Mouse (Mus musculus) right cerebral cortex, postnatal 10 days (tissue): Measurements from ENCODE around the gene Lhx3.

ENCODE experiments used
- DNase-seq, 2 experiments: peaks; one replicate each; pipeline ENCODE4 v3.0.0; 2021; ENCODE audit warnings: low spot score in 2 of 2

Lhx3 gene

DNA sequence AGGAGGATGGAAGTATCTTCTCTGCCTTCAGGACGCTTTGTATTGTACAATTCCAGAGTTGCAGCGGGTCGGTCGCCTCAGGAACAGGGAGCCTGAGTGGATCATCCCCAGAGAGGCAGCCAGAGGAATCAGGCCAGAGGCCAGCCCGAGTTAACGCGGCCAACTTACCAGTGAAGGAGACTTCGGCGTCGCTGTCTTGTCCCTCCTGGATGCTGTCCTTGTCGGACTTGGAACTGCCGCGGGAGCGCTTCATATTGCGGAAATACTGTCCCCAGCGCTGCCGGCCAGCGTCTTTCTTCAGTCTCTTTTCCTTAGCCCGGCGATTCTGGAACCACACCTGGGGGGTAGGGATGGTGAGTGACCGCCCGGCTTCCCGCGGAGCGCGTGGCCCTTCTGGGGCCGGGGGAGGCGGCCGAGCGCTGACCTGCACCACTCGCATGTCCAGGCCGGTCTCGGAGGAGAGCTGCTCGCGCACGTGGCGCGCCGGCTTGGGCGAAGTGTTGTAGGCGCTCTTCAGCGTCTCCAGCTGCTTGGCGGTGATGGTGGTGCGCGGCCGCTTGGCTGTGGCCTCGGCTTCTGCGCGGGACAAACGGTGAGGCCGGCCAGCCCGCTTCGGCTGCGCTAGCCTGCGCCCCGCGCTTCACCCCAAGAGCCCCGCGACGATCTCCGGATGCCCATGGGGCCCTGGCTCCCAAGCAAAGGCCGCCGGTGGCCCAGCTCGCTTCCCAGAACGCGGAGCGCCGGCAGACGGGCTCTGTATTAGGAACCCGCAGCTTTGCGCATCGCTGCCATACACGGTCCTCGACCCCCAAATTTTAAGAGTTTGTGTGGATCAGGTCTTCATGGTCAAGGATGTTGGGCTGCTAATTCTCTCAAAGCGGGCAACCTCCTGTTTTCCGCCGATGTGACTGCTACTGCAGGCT is 5.9 kb downstream of the Lhx3 start:
- no peak for DNase-seq

DNA sequence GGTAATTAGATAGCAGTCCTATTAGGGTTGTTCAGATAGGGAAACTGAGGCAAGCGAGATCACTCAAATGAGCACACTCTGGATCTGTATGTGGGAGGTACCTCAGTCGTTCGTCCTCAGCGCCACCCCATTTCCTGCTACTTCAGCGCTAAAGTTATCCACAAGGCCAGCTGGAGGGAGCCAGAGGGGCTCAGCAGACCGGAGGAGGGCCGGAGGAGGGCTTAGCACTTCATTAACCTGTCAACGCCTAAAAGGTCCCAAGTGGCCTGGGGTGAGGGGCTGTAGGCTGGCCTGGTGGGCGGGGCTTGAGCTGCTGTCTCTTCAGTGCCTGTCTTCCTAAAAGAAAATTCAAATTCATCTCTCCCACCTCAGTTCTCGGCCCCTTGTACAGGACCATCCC is 9.6 kb downstream of the Lhx3 start:
- no peak for DNase-seq

DNA sequence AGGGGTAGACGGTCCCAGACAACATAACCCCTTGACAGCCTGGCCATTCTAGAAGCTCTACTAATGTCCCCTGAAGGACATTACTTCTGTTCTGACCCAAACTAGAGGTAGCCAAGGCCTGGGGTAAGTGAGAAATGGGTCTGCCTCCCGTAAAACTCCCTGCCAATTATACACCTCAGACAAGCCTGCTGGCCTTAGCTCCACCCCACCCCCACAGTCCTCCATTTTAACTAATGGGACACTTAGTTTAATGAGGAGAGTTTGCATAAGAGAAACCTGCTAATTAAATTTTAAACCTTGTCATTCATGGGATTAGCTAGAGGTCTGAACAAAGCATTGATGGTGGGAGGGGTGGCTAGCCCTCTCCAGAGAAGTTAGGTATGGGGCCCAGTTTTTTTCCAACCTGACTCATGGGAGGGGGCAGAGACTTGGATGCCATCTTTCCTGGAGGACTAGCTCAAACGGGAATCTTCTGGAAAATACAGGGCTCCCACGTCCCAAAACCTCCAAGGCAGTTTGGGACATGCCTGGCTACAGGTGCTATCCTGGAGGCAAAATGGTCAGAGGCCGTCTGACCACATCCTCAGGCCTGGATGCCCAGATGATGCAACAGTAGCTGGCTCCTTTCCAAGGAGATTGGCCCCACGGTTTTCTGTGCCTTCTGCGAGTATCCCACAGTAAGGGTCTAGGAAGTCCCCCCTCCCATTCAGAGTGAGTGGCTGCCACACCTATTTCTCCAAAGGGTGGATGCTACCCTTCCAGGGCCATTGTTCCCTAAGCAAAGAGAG is 13.3 kb downstream of the Lhx3 start:
- no peak for DNase-seq

- DNase-seq: no peak
Measured at GRCm38 (mm10) chr2:26188517-26188916, 19.6 kb downstream of the Lhx3 start.

DNA sequence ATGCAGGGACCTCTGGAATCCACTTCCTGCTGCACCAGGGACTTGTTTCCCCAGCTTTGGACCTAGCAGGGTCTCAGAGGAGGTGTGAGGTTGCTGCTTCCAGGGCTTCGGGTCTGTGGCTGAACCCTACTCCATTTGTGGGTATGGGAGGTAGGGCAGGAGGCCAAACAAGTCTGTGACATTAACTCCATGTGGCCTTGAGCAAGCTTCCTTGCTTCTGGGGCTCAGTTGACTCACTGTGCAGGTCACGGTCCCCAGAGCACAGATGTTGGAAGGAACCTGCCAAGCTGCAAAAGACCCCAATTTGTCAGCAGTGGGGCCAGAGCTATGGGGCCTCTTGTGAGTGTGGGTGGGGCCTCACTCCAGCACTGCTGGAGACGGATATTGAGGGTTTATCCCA is 23.7 kb downstream of the Lhx3 start:
- no peak for DNase-seq

- DNase-seq: peak in 1 of 2 experiments; percentile 49
Measured at GRCm38 (mm10) chr2:26182646-26183045, 25.4 kb downstream of the Lhx3 start.

GRCm38 (mm10) chr2:26177189-26177588 is 30.9 kb downstream of the Lhx3 start:
- no peak for DNase-seq

DNA sequence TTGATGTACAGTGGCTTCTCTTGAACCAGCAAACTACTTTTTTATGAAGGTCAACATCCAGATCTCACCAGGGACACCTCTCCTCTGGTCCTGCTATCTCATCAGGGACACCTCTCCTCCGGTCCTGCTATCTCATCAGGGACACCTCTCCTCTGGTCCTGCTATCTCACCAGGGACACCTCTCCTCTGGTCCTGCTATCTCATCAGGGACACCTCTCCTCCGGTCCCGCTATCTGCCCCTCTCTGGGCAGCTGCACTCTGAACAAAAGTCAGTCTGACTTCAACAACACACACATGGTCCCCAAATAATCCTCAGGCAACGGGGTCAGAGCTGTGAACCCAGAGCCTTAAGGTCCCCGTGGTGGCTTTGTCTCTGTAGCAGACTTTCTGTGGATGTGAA is 31.4 kb downstream of the Lhx3 start:
- DNase-seq: no peak

- DNase-seq: no peak
Measured at GRCm38 (mm10) chr2:26175191-26175590, 32.9 kb downstream of the Lhx3 start.

GRCm38 (mm10) chr2:26172166-26172565 is 35.9 kb downstream of the Lhx3 start:
- no peak for DNase-seq

- no peak for DNase-seq
Measured at GRCm38 (mm10) chr2:26170376-26170775, 37.7 kb downstream of the Lhx3 start.

- no peak for DNase-seq
Measured at GRCm38 (mm10) chr2:26168843-26169579, 39.1 kb downstream of the Lhx3 start.

DNA sequence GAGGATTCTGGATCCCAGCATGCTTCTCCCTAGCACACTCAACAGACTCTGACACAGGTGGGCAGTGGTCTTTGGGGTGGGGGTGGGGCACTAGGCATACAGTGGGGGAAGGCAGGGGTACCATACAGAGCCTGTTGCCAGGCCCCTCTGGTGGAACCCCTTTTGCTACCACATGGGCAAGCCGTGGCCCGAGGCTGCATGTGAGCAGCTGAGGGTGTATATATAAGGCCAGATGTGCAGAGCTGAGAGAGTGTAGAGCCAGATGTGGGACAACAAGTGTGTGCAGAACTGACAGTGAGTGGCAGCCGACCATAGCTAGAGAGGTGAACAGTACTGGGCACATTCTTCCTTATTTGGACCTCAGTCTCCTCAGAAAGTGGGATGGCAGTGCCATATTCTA is 41.2 kb downstream of the Lhx3 start:
- DNase-seq: no peak

DNA sequence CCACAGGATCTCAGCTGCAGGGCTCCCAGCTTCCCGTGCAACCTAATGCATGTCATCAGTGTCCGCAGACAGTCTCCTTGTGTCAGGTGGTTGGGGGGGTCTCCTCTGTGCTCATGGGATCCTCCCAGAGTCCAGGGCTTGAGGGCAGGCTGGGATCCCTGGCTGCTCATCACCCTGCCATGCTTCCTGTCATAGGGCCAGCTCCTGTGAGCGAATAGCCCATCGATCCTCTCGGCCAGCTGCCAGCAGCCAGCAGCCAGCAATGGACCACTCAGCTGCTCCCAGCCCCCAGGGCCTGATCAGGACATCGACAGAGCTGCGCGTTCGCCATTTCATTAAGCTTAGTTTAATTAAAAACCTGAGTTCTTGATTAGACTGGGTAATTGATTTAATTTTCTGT is 50.0 kb downstream of the Lhx3 start:
- no peak for DNase-seq

GRCm38 (mm10) chr2:26156191-26156977 is 51.7 kb downstream of the Lhx3 start:
- peak; percentile 64 to 67 for DNase-seq

DNA sequence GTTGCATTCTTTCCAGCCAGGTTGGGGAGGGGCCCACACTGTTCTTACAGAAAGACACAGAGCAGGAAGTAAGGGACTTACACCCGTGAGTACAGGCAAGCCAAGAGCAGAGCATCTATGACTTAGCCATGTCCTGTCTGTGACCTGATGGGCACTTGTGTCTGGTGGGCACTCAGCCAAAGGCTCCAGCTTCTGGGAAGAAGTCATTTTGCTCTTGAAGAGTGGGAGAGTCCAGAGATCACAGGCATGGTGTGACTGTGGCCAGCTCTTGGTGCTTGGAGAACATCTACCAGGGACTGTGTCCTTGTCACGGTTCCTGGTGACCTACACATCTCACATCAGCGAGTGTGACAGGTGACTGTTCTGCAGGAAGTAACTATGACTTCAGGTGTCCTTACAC is 52.4 kb downstream of the Lhx3 start:
- no peak for DNase-seq

DNA sequence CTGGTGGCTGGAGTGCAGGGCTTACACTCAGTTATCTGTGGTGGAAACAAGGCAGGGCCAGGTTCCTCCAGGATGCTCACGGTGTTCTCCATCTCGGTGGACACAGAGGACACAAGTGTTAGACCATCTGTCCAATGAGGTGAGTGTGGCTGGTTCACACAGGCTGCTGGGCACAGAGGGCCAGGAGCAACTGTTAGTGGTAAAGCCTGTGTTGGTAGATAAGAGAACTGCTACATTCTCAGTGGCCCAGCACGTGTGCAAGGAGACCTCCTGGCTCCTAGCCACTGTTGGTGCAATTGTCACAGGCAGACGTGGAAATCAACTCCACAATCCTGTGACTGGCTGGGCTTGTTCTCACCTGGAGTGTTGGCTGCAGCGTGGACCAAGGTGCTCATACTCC is 53.5 kb downstream of the Lhx3 start:
- no peak for DNase-seq

- peak in 1 of 2 experiments; percentile 55 for DNase-seq
Measured at GRCm38 (mm10) chr2:26153909-26154340, 54.2 kb downstream of the Lhx3 start.

GRCm38 (mm10) chr2:26153295-26153694 is 54.8 kb downstream of the Lhx3 start:
- no peak for DNase-seq
